17 mouse cellular contexts compared by ENCODE assay signal in genomic region chr1:128746461-128747009, GRCm38 (mm10).
DNase-seq lines count a peak whose midpoint lies in the region; ATAC-seq and TF ChIP-seq lines count a peak whose summit lies in the region.
"Had no signal": no experiment of that assay in that cellular context is flagged by ENCODE, and none has a peak within 500 bp of the region (broad histone marks: within the 10 kb centered on the region; RNA-seq: fewer than 3 reads in every experiment).

No protein-coding gene starts in this region.

- WGBS in intestine, postnatal 0 days, result 69% methylated on average over 3 of the region's 3 CpGs
- 69% methylated on average over 3 of the region's 3 CpGs for WGBS in intestine, embryonic 16.5 days

- H3K27ac ChIP-seq in intestine, postnatal 0 days (ENCODE audit: low read depth, low read length), result no peak overlapping the region
- H3K27ac ChIP-seq in intestine, embryonic 16.5 days (ENCODE audit: low read length), result no peak overlapping the region
- H3K27ac ChIP-seq: midbrain, embryonic 10.5 days; neural tube, embryonic 13.5 days had no signal

- H3K4me1 ChIP-seq in intestine, postnatal 0 days (replicated peaks; ENCODE audit: control insufficient read depth, insufficient read depth, low read length), result no peaks in the 10 kb centered on the region
- no peaks in the 10 kb centered on the region for H3K4me1 ChIP-seq in intestine, embryonic 16.5 days (ENCODE audit: control insufficient read depth, insufficient read depth, low read length)
- H3K4me1 ChIP-seq: heart, embryonic 12.5 days; midbrain, embryonic 10.5 days; neural tube, embryonic 13.5 days had no signal

- H3K4me3 ChIP-seq in intestine, postnatal 0 days (ENCODE audit: low read depth, low read length), result no peak overlapping the region
- no peak overlapping the region for H3K4me3 ChIP-seq in intestine, embryonic 16.5 days (ENCODE audit: low read length)
- H3K4me3 ChIP-seq: heart, embryonic 12.5 days; midbrain, embryonic 10.5 days; neural tube, embryonic 13.5 days had no signal

- peak; percentile 28 to 40 for DNase-seq in B cell, adult 2 months
- peak; percentile 47 for DNase-seq in ZHBTc4 (ENCODE audit: low read depth, low spot score)
- no peak for DNase-seq in gastrocnemius, postnatal 4 days (ENCODE audit: low spot score in 2 of 2)
- no peak for DNase-seq in left cerebral cortex, adult 18-20 months (ENCODE audit: low spot score in 2 of 2)
- DNase-seq: cerebellum, adult 11-12 months; gastrocnemius, postnatal 36 days; kidney, adult 9 months; liver; thymus, postnatal 14 days had no signal

- no peak overlapping the region for H3K4me2 ChIP-seq in intestine, postnatal 0 days (replicated peaks; ENCODE audit: low read depth)
- no peak overlapping the region for H3K4me2 ChIP-seq in intestine, embryonic 16.5 days (ENCODE audit: low read depth, low read length)
- H3K4me2 ChIP-seq: heart, embryonic 12.5 days; neural tube, embryonic 13.5 days had no signal

- no peaks in the 10 kb centered on the region for H3K9me3 ChIP-seq in intestine, postnatal 0 days (ENCODE audit: control insufficient read depth)
- no peaks in the 10 kb centered on the region for H3K9me3 ChIP-seq in intestine, embryonic 16.5 days (ENCODE audit: control insufficient read depth, low read length)
- H3K9me3 ChIP-seq: neural tube, embryonic 13.5 days had no signal

- no peaks in the 10 kb centered on the region for H3K27me3 ChIP-seq in intestine, postnatal 0 days (replicated peaks; ENCODE audit: control insufficient read depth, insufficient read depth, low read length)
- no peaks in the 10 kb centered on the region for H3K27me3 ChIP-seq in intestine, embryonic 16.5 days (replicated peaks; ENCODE audit: control insufficient read depth, insufficient read depth, low read length)
- H3K27me3 ChIP-seq: heart, embryonic 12.5 days; neural tube, embryonic 13.5 days had no signal

- peak; percentile 19; the same call in 1 of the 2 replicates for TF ChIP-seq CTCF in intestine, postnatal 0 days (IDR thresholded peaks at IDR 0.05; ENCODE audit: low read depth)

- no peaks in the 10 kb centered on the region for H3K36me3 ChIP-seq in intestine, postnatal 0 days (ENCODE audit: control insufficient read depth, insufficient read depth)
- H3K36me3 ChIP-seq in intestine, embryonic 16.5 days (ENCODE audit: control insufficient read depth, insufficient read depth, low read length), result no peaks in the 10 kb centered on the region
- H3K36me3 ChIP-seq: heart, embryonic 12.5 days; midbrain, embryonic 10.5 days; neural tube, embryonic 13.5 days had no signal

- no peak for ATAC-seq in intestine, postnatal 0 days
- no peak for ATAC-seq in intestine, embryonic 16.5 days
- ATAC-seq in megakaryocyte, adult 5-6 weeks (ENCODE audit: poor library complexity, severe bottlenecking), result peak; percentile 80
- ATAC-seq: forebrain, embryonic 14.5 days; lung, postnatal 0 days had no signal

- no peak overlapping the region for H3K9ac ChIP-seq in intestine, postnatal 0 days (ENCODE audit: low read depth, low read length)
- no peak overlapping the region for H3K9ac ChIP-seq in intestine, embryonic 16.5 days (ENCODE audit: low read depth, low read length)
- H3K9ac ChIP-seq: heart, embryonic 12.5 days; neural tube, embryonic 13.5 days had no signal

Comparison
In these comparisons a context has a peak if more than half of its experiments do, and no peak if none do; other contexts are left out.
1. DNase-seq: peak in B cell, adult 2 months (2 of 2) and ZHBTc4 (single experiment); none in gastrocnemius, postnatal 4 days (0 of 2) and left cerebral cortex, adult 18-20 months (0 of 2).